Mouse (Mus musculus): Measurements from ENCODE around the gene Cfap43.
A peak's percentile ranks its signal among the peaks of the same experiment; 100 is the strongest.
"Not testable (repeated sequence)": the region's sequence is repeated elsewhere in the genome, so short reads cannot be mapped to it uniquely, and the experiment has no call there.

Gene Cfap43

DNA sequence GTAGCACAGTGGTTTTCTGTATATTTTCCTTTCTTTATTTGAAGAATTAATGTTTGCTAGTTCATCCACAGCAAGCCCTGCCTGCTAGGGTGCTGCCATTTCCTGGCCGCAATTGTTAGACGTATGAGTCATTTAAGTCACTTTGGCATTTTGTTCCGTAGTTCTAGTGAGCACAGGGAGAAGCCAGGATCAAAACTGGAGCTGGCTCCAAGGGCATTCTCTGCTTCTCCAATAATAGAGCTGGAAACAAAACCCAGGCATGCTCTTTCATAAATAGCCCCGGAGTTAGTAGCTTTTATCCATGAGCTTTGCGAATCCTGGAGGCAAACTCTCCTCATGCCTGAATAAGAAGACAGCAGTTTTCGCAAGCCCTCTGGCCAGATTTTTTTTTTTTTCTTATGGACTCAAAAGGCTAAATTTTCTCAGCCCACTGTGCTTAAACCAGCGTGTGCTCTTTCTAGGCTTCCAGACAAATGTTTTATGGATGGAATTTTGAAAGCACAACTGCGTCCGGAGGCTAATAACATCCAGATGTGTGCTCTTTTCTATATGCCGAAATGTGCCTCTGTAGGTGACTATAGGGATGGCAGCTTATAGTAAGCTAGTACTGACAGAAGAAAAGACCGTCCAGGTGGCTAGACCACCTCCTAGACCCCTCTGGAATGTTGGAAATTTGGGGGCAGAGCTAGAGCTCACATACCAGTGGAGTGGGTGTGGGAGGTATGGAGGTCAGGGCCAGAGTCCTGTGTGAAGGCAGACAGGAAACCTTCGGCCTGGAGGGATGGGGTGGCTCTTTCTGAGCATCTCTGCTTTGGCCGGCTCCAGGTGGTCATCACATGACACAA lies 64.9 kb downstream of the Cfap43 start:
- DNase-seq (ENCODE audit: low spot score in 2 of 2), result no peak

DNA sequence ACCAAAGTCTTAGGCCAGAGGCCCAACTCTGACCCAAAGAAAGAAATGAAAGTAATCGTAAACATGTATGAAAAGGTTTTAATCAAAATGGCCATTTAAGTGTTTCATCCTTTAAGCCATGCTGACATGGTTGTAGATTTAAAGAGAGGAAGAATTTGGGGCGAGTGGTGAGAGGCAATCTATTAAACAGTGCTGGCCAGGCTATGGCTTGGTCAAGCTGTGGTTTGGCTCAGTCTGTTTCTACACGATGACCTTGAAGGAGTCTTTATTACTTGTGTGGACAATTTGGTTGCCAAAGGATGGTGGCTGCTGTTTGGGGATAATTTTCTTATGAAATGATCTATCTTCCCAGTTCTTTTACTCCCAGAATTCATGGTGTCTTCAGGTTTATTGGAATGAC lies 66.0 kb downstream of the Cfap43 start:
- DNase-seq (ENCODE audit: low spot score in 2 of 2), result no peak

DNA sequence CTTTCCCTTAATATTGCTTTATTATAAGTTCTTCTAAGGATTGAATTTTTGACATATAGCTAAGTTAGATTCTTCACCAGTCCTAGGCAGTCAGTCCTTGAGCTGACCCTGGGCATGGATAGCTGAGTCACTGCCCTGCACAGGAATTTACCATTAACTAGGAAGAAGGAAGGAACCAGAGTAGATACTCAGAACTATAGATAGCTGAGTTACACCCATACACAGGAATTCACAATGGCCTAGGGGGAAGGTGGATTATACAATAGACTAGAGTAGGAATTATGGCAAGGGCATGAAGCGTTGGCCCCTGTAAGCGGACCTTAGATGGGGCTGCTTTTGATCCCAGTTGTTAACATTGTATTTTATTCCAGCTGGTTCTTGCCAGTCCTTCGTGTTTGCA lies 67.0 kb downstream of the Cfap43 start:
- not testable (repeated sequence) for DNase-seq (ENCODE audit: low spot score in 2 of 2)

DNA sequence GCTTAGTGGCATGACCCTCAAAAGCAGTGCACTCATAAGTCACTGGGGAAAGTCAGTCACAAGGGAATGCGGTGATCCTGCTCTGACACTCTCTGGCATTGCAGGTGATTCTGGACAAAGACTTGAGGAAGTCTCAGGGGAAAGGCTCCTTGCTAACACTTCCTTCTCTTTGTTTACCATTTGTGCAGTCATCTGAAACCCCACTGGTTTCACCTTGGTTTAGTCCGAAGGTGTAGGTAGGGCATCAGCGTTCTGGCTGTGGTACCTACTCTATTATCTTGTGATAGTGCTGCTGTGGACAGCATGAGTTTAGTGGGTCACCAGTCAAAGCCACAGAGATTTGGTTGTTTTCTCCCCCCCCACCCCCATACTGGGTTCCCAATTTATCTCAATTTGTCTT lies 69.4 kb downstream of the Cfap43 start:
- DNase-seq (ENCODE audit: low spot score in 2 of 2), result no peak

DNA sequence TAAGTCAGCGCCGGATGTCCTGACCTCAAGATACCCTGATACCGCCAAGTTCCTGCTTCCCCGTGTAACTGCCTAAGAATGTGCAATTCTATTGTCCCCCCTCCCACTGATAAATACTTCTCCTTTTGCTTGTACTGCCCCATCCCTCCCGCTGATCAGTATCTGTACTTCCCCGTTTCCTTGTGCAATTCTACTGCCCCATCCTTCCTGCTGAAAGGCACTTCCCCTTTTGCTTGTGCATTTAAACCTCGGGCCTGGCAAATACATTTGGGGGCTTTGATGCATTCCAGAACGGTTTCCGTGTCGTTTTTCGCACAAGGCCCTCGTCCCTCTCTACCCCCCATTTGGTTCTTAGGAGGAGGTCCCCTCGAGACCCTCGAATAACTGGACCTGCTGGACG lies 77.9 kb downstream of the Cfap43 start:
- peak in 1 of 2 experiments; percentile 35 for DNase-seq (ENCODE audit: low spot score in 2 of 2)

DNA sequence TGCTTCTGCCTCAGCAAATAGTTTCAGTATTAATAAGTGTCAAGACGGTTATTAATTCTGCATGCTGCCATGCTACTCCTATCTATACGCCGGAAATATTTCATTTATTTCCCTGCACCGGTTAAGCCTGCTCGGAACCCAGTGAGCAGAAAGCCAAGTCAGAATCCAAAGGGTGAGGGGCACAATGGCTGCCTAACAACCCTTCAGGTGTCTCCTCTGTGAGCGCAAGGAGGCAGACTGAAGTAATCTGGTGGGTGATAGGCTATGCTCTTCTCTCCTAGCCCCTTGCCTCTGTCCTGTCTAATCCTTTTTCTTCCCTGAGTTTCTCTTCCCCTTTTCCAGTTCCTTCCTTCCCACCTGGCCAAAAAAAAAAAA lies 81.6 kb downstream of the Cfap43 start:
- DNase-seq (ENCODE audit: low spot score in 2 of 2), result no peak

DNA sequence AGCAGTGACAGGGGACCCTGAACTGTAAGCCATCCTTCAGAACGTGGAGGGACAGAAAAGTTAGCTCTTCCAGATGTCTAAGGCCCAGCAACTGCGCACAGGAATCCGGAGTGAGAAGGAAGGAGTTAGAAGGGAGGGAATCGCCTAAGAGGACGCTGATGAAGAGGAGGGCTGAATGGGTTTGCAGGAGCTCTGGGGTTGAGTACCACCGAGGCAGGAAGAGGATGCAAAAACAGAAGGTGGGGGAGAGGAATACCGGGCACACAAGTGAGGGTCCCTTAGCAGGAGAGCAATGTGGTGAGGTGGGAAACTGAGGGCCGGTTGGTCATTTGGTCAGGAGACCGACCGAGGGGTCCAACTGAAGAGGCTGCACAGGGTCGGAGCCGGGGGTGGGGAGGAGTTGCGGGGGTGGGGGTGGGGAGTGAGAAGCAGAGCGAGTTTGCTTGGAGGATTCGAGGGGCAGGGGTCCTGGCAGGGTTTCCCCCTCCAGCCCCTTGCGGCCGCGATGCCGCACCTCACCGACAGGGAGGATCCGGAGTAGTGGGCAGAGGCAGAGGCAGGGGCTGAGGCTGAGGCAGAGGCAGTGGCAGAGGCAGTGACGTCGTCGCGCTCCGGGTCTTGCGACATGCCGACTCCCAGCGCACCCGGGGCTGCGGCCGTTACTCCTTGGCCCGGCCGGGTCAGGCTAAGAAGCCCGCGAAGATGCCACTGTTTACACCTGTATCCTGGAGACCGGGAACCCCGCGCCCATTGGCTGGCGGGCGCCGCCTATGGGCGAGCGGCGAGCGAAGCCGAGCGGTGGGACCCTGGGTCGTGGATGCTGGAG lies 82.2 kb downstream of the Cfap43 start:
- DNase-seq (ENCODE audit: low spot score in 2 of 2), result peak; percentile 46 to 66

DNA sequence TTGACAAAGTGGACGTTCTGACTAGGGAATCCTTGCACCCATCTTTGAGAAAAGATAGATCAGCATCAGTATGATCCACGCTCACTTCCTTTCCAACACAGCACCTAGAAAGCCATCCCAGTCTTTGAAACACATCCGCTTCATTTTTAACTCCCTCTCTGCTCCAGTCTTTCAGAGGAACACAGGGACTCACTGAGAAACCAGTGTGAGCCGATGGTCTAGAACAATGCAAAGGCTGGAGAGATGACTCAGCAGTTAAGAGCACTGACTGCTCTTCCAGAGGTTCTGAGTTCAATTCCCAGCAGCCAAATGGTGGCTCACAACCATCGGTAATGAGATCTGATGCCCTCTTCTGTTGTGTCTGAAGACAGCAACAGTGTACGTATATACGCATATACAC lies 83.3 kb downstream of the Cfap43 start:
- DNase-seq (ENCODE audit: low spot score in 2 of 2), result no peak

DNA sequence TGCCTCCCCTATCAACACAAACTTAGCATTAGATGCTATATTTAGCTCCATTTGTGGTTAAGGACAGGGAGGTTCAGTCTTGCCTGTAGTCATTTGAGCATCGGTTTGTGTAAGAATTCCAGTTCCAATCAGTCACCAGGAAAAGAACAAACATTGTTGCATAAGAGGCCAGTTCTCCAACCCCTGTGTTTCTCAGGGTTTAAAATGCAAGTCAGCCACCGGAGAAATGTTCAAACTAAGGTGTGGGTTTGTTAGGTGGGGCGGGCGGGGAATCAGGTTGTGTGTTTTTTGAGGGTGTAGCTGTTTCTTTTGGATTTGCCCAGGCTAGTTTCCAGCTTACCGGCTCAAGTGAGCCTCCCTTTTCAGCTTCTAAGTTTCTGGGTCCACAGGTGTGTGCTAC lies 84.5 kb downstream of the Cfap43 start:
- peak in 1 of 2 experiments; percentile 52 for DNase-seq (ENCODE audit: low spot score in 2 of 2)

DNA sequence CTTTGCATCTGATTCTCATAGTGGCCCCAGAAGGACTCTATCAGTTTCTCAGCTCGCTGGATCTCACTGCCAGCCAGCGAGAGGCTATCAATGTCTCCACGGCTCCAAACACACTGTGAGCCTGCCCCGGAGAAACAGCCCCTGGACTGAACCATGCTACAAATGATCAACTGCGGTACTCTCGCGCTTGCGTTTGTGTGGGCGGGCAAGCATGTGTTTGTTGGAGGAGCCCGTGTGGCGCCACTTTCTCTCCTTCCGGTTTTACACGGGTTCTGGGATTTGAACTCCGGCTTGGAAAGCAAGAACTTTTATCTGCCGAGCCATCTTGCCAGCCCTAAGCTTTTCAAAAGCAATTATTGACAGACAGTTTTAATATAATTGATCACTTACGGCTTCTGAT lies 86.8 kb downstream of the Cfap43 start:
- DNase-seq (ENCODE audit: low spot score in 2 of 2), result peak in 1 of 2 experiments; percentile 52

DNA sequence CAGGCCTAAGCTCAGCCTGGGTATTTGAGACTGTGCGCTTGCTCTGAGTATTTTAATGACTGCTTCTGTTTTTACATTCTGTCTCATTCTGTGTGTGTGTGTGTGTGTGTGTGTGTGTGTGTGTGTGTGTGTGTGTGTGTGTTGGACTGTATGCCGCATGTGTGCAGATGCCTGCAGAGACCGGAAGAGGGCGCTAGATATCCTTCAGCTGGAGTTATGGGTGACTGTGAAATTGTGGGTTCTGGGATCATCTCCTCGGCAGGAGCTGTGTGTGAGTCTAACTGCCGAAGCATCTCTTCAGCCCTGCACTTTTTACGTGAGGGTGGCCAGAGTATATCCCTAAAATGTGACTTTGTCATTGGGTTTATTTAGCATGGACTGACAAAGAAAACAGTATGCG lies 88.0 kb downstream of the Cfap43 start:
- DNase-seq (ENCODE audit: low spot score in 2 of 2), result peak in 1 of 2 experiments; percentile 28

DNA sequence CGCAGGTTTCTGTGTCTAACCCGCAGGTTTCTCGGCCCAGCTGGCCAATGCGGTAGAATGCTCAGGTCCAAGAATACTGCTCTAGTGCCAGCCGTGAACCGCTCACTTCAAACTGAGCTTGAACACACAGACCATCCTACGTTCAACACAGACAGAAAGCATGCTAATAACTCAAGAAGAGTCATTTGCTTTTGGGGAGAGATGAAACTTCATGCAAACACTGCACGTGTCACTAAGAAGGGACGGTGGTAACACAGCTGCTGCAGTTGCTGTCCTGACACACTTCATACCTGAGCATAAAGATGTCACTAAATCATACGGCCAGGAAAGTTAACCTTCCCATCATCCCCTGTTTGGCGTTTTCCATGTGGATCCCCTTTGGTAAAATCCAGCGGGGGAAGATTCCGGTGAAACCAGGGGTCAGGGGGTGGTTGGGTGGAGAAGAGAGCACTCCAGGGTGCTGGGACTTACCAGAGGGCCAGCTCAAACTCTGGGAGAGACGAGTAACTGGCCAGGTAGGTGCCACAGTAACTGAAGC lies 89.1 kb downstream of the Cfap43 start:
- peak in 1 of 2 experiments; percentile 48 for DNase-seq (ENCODE audit: low spot score in 2 of 2)

DNA sequence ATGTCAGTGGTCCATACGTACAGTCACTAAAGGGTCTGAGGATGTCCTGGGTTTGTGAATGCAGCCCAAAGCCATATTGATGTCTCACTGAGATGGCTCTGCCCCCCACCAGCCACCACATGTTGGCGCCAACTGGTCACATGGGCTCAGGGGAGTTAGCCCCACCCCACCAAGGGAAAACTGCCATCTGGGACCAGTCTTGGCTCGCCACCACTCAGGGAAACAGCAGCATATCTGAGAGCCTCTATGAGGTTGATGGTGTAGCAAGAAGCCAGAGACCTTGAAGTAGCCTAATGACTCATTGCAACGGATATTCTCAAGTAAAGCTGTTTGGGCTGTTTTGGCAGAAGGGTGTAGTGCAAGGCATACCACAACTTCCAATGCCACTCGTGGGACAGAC lies 95.1 kb downstream of the Cfap43 start:
- no peak for DNase-seq (ENCODE audit: low spot score in 2 of 2)

DNA sequence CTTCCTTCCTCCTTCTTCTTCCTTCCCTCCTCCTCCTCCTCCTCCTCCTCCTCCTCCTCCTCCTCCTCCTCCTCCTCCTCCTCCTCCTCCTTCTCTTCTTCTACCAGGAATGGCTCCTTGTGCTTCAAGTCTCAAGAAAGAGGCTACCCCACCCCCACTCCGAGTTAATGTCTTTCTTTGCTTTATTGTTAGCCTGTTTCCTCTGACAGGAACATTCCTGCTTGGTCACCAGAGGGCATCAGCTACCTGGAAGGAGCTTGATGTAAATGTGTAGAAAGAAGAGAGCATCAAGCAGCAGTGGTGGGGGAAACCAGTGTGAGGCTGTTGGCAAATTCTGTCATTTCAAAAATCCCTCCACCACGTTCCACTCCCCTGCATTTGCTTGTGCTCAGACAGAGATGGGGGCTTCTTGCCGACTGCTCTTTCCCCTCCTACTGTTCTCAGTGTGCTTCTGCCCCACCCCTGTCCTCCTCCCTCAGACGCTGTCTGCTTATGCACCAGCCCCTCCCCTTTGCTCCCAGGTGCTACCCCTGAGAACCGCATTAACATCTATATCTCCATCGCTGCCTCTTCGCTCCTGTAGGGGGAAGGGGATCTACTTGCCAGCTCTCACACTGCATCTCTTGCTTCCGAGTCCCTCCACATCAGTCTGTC lies 96.8 kb downstream of the Cfap43 start:
- no peak for DNase-seq (ENCODE audit: low spot score in 2 of 2)

DNA sequence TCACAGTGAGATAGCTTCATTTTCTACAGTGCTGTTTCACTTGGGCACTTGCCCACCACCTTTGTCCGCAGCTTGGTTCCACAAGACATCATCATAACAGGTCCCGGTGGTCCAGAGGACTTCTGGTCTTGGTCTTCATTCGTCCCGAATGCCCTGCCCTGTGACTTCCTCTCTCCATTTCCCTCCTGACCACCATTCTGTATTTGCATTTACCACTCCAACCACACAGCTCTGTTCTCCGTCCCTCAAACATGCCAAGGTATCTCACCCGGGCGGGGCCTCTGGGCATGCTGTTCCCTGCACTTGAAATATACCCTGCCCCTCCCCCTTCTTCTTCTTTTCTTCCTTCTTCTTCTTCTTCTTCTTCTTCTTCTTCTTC lies 97.6 kb downstream of the Cfap43 start:
- no peak for DNase-seq (ENCODE audit: low spot score in 2 of 2)

DNA sequence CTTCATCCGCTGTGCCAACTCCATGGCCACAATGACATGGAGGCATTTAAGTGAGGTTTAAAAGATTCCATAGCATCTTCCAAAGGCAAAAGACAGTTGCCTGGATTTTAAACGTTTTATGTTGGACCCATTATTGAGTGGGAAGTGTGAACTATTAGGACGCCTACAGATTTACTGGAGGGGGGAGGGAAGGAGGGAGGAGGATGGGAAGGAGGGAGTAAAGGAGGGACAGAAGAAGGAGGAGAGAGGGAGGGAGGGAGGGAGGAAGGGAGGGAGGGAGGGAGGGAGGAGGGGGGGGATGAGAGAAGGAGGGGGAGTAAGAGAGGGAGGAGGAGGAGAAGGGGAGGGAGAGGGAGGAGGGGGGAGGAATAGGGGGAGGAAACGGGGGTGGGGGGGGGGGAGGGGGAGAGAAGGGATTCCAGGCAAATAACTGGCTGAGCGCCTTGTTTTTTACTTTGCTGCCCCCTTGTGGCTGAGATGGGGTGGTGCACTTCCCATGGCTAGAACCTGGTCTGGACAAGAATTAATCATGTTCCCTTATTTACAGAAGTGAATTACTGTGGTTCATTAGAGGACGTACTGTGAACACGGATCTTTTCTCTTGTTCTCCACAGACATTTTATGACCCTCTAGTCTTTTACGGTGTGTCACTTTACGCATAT lies 98.1 kb downstream of the Cfap43 start:
- DNase-seq (ENCODE audit: low spot score in 2 of 2), result peak; percentile 56 to 75

DNA sequence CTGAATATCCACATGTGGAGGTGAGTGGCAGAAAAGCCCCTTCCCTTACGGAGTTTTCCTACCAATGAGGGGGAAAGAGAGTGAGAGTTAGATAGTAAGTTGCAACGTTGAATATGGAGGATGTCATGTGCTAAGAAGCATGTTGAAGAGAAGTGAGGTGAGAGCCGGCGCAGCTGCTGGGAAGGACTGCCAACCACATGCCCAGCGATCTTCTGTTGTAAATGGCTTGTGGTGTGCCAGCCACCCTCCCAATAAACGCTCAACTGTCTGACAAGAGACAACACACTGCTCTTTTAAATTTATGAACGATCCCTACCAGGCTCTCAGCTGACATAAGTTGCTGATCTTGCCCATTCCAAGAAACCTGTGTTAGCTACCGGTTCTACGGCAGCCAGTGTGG lies 101.4 kb downstream of the Cfap43 start:
- no peak for DNase-seq (ENCODE audit: low spot score in 2 of 2)

DNA sequence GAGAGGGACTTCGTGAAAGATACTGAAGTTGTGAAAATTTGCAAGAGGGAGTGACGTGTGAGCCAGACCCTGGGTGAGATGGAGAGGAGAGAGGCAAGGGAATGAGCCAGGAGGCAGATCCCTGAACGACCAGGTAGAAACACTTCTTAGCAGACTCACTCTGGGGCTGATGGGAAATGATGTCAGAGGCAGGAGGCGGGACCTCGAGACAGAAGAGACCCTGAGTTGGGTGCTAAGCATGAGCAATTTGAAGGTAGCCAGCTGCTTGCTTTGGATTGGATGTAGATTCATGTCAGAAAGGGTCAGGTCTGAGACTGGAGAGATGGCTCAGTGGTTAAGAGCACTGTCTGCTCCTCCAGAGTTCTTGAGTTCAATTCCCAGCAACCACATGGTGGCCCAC lies 104.4 kb downstream of the Cfap43 start:
- DNase-seq (ENCODE audit: low spot score in 2 of 2), result peak in 1 of 2 experiments; percentile 35

DNA sequence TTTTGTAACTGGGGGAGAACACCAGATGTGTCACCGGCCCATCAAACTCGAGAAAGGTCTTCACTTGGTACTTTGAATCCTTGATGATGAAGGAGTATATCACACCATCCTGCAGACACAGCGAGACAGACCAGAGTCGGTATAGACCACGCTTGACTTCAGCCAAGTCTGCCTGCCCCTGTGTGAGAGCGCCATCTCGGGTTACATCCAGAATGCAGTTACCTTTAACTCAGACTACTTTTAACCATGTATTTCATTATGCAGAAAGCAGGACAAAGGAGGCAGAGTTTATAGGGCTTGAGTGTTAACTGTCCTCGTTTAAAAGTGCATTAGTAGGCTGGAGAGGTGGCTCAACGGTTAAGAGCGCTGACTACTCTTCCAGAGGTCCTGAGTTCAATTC lies 107.0 kb downstream of the Cfap43 start:
- peak in 1 of 2 experiments; percentile 23 for DNase-seq (ENCODE audit: low spot score in 2 of 2)

DNA sequence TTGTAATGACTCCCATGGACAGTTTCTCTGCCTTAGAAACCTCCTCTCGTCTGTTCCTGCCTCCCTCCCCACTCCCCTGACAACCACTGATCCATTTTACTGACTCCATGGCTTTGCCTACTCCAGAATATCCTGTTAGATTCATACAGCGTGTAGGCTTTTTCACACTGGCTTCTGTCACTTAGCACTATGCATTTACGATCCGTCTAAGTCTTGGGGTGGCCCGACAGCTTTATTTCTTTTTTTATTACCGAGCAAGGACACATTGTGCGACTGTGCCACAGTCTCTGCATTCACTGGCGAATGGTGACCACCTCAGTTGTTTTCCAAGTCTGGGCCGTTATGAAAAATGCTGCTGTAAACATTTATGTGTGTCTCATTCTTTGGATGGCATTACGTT lies 120.5 kb downstream of the Cfap43 start:
- no peak for DNase-seq (ENCODE audit: low spot score in 2 of 2)

DNA sequence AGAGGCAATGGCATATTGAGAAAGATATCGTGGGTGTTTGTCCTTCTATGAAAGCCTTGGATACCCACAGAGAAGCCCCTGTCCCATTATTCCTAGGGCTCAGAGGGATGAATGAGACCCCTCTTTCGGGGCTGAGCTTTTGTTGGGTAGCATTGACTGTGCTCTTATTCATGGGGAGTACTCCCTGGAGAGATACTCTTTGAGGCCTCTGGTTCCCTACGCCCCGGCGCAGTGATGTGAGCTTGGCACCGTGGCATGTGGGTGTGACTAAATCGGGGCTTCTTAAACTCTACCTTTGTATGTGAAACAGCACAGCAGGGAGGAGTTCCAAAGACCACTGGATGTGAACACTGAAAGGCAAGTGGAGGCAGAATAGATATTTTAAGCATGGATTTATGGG lies 122.4 kb downstream of the Cfap43 start:
- DNase-seq (ENCODE audit: low spot score in 2 of 2), result no peak

All from urinary bladder, postnatal 4 days (tissue).